Mouse (Mus musculus): ENCODE data around the gene Hist1h4n. TPM values are rescaled to one million over a fixed set of nuclear protein-coding genes. Genes with fewer than 3 reads are reported as not detected.
A peak's percentile ranks its signal among the peaks of the same experiment; 100 is the strongest.
"Not testable (repeated sequence)": the region's sequence is repeated elsewhere in the genome, so short reads cannot be mapped to it uniquely, and the experiment has no call there.

The Hist1h4n gene
- polyA plus RNA-seq, 1 experiment, result 30.7 TPM

DNA sequence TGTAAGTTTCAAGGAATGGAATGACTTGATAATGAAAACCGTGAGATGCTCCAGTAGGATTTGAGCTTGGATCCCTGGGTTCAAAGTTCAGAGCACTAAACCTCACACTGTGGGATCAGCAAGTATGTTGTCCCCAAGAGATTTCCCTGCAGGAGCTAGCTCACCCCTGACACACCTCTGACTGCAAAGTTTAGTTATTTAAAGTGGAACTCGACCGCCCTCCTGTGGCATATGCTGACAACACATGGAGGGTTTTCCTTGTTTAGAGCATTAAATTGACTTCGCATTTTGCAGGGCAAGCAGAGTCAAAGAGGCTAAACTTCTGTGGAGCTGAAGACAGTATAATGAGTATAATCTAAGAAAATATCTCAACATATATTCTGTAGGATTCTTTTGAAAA, 28.9 kb downstream of the Hist1h4n start:
- WGBS, result no CpG with 5 or more reads among the region's 4 CpGs
- H3K27me3 ChIP-seq (ENCODE audit: control insufficient read depth, insufficient read depth, low read length); H3K27ac ChIP-seq (ENCODE audit: insufficient read depth, low read depth, low read length); H3K4me1 ChIP-seq (ENCODE audit: control insufficient read depth, insufficient read depth, insufficient read length, low read length); H3K4me3 ChIP-seq (ENCODE audit: low read depth, low read length); H3K36me3 ChIP-seq (ENCODE audit: control insufficient read depth, insufficient read depth, low read length): not testable (repeated sequence)

DNA sequence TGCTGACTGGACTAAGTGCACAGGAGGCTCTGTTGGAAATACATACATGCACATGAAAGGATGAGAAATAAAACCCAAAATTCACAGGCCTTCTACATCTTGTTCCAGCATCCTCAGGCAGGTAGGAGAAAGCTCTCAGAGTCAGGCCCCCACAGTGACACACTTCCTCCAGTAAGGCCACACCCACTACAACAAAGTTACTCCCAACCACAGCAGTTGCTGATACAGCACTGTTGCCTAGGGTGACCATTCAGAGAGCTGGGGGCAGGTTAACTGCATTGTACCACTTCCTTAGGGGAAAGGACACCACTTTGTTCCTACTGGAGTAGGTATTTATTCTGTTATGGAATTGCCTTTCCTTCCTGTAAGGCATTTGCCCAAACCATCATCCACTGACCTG, 34.8 kb downstream of the Hist1h4n start:
- H3K27me3 ChIP-seq (ENCODE audit: control insufficient read depth, insufficient read depth, low read length); H3K4me3 ChIP-seq (ENCODE audit: low read depth, low read length); H3K4me1 ChIP-seq (ENCODE audit: control insufficient read depth, insufficient read depth, insufficient read length, low read length); H3K27ac ChIP-seq (ENCODE audit: insufficient read depth, low read depth, low read length); H3K36me3 ChIP-seq (ENCODE audit: control insufficient read depth, insufficient read depth, low read length): not testable (repeated sequence)

DNA sequence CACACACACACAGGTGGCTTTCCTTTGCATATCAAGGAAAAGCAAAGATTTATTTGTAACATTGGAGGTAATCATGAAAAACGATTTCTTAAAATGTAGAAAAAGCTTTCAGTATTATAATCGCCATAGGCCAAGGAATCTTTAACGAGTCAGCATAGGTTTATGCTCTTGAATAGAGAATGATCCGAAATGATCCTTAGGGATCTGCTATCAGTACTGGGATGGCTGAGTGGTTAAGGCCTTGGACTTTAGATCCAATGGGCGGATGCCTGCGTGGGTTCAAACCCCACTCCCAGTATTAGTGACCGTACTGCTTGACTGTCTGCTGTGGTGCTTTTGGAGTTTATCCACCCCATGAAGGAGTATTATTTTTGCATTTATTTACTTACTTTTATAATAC, 36.4 kb downstream of the Hist1h4n start:
- Histone ChIP-seq H3K27me3 (ENCODE audit: control insufficient read depth, insufficient read depth, low read length) (no peaks in the 10 kb centered on the region), H3K4me3 (ENCODE audit: low read depth, low read length) (no peak overlapping the region), H3K36me3 (ENCODE audit: control insufficient read depth, insufficient read depth, low read length) (no peaks in the 10 kb centered on the region), H3K27ac (ENCODE audit: insufficient read depth, low read depth, low read length) (no peak overlapping the region), H3K4me1 (ENCODE audit: control insufficient read depth, insufficient read depth, insufficient read length, low read length) (no peaks in the 10 kb centered on the region)
- TF ChIP-seq POLR2A (IDR thresholded peaks at IDR 0.05; ENCODE audit: low read depth, low read length), result no peak
- TF ChIP-seq CTCF (IDR thresholded peaks at IDR 0.05; ENCODE audit: extremely low read depth, insufficient read length, insufficient replicate concordance, low read depth, low read length), result no peak
- WGBS, result 92% methylated on average over 7 of the region's 7 CpGs

DNA sequence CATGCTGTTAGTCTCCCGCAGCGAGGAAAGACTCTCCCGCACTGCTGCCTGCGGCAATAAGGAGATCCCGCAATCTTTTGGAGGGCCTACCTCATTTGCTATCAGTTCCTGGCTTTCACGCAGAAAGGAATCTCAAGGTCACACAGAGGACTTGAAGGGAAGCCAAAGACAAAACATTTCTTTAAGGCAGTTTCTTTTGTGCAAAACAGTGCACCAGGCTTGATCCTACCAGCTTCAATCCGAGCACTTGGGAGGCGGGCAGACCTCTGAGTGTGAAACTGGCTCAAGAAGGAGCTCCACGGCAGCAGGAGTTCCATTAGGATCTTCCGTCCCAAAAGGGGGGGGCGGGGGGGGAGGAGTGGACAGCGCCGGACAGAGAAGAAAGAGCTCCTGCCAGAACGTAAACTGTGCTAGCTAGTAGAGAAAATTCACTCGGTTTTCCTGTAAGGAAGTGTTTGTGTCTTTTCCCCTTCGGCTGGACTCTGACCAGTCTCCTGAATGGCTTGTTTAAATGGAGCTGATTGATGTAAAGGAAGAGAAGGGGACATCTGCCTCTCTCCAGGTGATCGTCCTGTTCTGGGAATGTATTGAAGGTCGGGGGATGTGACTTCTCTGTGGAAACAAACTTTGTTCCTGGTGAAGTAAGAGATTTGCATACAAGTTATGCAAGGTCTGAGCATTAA, 41.3 kb downstream of the Hist1h4n start:
- TF ChIP-seq POLR2A (IDR thresholded peaks at IDR 0.05; ENCODE audit: low read depth, low read length), result no peak
- no peak for TF ChIP-seq CTCF (IDR thresholded peaks at IDR 0.05; ENCODE audit: extremely low read depth, insufficient read length, insufficient replicate concordance, low read depth, low read length)
- Histone ChIP-seq H3K4me1 (ENCODE audit: control insufficient read depth, insufficient read depth, insufficient read length, low read length) (no peaks in the 10 kb centered on the region), H3K36me3 (ENCODE audit: control insufficient read depth, insufficient read depth, low read length) (no peaks in the 10 kb centered on the region), H3K27ac (ENCODE audit: insufficient read depth, low read depth, low read length) (no peak overlapping the region), H3K4me3 (ENCODE audit: low read depth, low read length) (peak overlapping the region; percentile 35), H3K27me3 (ENCODE audit: control insufficient read depth, insufficient read depth, low read length) (no peaks in the 10 kb centered on the region)
- WGBS, result 12% methylated on average over 18 of the region's 18 CpGs

DNA sequence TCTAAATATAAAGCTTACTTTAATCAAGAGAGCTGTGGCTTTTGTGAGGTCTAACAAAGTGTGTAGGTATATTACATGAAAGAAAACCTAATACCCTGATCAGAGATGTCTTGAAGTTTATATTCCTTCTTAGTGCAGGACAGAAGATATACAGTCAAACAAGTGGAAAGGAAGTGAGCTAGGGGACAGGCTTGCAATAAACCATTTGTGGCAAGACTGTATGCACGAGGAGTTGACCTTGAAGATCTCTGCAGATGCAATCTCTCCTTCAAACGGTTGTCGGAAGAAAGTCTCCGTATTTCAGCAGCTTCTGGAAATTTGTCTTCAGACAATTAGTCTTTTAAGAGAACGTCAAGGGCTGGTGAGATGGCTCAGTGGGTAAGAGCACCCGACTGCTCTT, 42.1 kb downstream of the Hist1h4n start:
- no peaks in the 10 kb centered on the region for H3K4me1 ChIP-seq (ENCODE audit: control insufficient read depth, insufficient read depth, insufficient read length, low read length)
- TF ChIP-seq POLR2A (IDR thresholded peaks at IDR 0.05; ENCODE audit: low read depth, low read length) (no peak), CTCF (IDR thresholded peaks at IDR 0.05; ENCODE audit: extremely low read depth, insufficient read length, insufficient replicate concordance, low read depth, low read length) (no peak)
- no peaks in the 10 kb centered on the region for H3K27me3 ChIP-seq (ENCODE audit: control insufficient read depth, insufficient read depth, low read length)
- 53% methylated on average over 6 of the region's 6 CpGs for WGBS
- no peak overlapping the region for H3K4me3 ChIP-seq (ENCODE audit: low read depth, low read length)
- no peak overlapping the region for H3K27ac ChIP-seq (ENCODE audit: insufficient read depth, low read depth, low read length)
- no peaks in the 10 kb centered on the region for H3K36me3 ChIP-seq (ENCODE audit: control insufficient read depth, insufficient read depth, low read length)

DNA sequence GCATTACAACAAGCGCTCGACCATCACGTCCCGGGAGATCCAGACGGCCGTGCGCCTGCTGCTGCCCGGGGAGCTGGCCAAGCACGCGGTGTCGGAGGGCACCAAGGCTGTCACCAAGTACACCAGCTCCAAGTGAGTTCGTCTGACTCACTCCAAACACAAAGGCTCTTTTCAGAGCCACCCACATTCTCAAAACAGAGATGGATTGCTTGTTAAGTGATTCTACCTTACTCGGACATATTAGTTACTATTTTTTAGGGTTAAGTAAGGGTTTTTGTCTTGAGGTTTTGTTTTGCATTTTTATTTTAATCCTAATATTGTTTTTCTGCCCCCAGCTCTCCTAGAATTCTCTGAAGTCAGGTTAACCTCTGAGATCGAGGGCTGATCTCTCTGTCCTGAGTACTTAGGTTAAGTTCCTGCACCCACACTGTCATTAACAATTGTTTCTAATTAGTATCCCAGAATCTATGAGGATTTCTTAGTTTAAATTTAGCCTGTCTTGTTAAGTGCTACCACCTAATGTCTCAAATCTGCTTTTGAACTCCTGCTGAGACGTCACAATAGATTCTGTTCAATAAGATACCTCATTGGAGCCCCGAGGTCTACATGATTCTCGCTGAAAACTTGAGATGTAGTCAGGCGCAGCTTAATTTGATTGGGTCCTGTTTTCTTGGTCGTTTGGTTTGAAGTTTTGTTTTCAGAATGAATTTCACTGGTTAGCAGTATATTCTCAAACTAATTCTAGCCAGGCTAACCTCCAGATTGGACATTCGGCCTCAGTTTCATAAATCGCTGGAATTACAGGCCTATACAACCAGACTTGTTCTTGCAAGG, 44.0 kb downstream of the Hist1h4n start:
- Histone ChIP-seq H3K4me1 (ENCODE audit: control insufficient read depth, insufficient read depth, insufficient read length, low read length) (no peaks in the 10 kb centered on the region), H3K27ac (ENCODE audit: insufficient read depth, low read depth, low read length) (no peak overlapping the region), H3K27me3 (ENCODE audit: control insufficient read depth, insufficient read depth, low read length) (no peaks in the 10 kb centered on the region), H3K4me3 (ENCODE audit: low read depth, low read length) (peak overlapping the region; percentile 33), H3K36me3 (ENCODE audit: control insufficient read depth, insufficient read depth, low read length) (no peaks in the 10 kb centered on the region)
- no peak for TF ChIP-seq POLR2A (IDR thresholded peaks at IDR 0.05; ENCODE audit: low read depth, low read length)
- no peak for TF ChIP-seq CTCF (IDR thresholded peaks at IDR 0.05; ENCODE audit: extremely low read depth, insufficient read length, insufficient replicate concordance, low read depth, low read length)
- 31% methylated on average over 18 of the region's 21 CpGs for WGBS

DNA sequence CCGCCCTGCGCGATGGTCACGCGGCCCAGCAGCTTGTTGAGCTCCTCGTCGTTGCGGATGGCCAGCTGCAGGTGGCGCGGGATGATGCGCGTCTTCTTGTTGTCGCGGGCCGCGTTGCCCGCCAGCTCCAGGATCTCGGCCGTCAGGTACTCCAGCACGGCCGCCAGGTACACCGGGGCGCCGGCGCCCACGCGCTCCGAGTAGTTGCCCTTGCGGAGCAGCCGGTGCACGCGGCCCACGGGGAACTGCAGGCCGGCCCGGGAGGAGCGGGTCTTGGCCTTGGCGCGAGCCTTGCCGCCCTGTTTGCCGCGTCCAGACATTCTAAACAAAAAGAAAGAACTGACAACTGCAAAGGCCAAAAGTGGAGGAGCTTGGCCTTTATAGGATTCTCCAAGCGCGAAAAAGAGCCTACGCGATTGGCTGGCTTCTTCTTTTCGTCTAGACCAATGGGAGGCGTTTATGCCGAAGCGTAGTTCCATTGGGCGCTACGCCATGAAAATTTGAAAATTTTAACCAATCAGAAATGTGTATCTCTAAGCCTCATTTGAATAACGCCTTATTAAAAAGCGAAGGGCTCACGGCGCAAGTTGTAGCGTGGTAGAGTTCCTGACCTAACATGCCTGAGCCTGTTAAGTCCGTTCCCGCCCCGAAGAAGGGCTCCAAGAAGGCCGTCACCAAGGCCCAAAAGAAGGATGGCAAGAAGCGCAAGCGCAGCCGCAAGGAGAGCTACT, 44.9 kb downstream of the Hist1h4n start, which contains the start of the genes Hist1h2an and Hist1h2bp:
Gene Hist1h2an (minus strand): TSS at position 320 of the 731 bp plus-strand sequence.
Gene Hist1h2bp (plus strand): TSS at position 563 of the 731 bp plus-strand sequence.
- H3K27me3 ChIP-seq (ENCODE audit: control insufficient read depth, insufficient read depth, low read length); H3K4me1 ChIP-seq (ENCODE audit: control insufficient read depth, insufficient read depth, insufficient read length, low read length); H3K36me3 ChIP-seq (ENCODE audit: control insufficient read depth, insufficient read depth, low read length): not testable (repeated sequence)
- Histone ChIP-seq H3K4me3 (ENCODE audit: low read depth, low read length) (peak within 1 kb of the TSS; percentile 65), H3K27ac (ENCODE audit: insufficient read depth, low read depth, low read length) (peak within 1 kb of the TSS; percentile 75)
- WGBS, result under 1% methylated on average over 43 of the region's 63 CpGs

Measured in small intestine, adult 2 months (tissue).